Mouse (Mus musculus) MEL (cell line): Measurements from ENCODE around the gene Nop9. TPM values are rescaled to one million over a fixed set of nuclear protein-coding genes. Genes with fewer than 3 reads are reported as not detected.

Source experiments
- DNase-seq: peaks from one replicate; pipeline ENCODE4 v3.0.0; 2011; ENCODE audit warnings: low read depth, low spot score
- H3K27ac ChIP-seq: 2 replicates; pipeline ENCODE4 v1.5.1; 2012; ENCODE audit warnings: low read depth, mild to moderate bottlenecking, control low read depth, low read length, moderate library complexity; ENCODE audit not compliant: control insufficient read depth
- H3K27me3 ChIP-seq, 2 experiments: fragments of 150-350 bp in 1 of 2; sonication (generic) in 1 of 2; 2 replicates each; pipeline ENCODE4 v1.6.1; 2012; ENCODE audit warnings: low read length in 2 of 2, mild to moderate bottlenecking in 2 of 2, improper control_type of control experiment in 1 of 2, moderate library complexity in 1 of 2; ENCODE audit not compliant: insufficient read depth in 2 of 2, control insufficient read depth in 1 of 2
- H3K36me3 ChIP-seq, 2 experiments: 2 replicates each; pipeline ENCODE4 v1.6.1; 2012 to 2014; ENCODE audit warnings: low read length in 2 of 2, improper control_type of control experiment in 1 of 2, inconsistent platforms in 1 of 2, mild to moderate bottlenecking in 1 of 2; ENCODE audit not compliant: insufficient read depth in 2 of 2, control insufficient read depth in 1 of 2
- H3K4me1 ChIP-seq, 2 experiments: fragments of 150-350 bp in 1 of 2; sonication (generic) in 1 of 2; 2 replicates each; pipeline ENCODE4 v1.6.1; 2012; ENCODE audit warnings: low read length in 2 of 2, improper control_type of control experiment in 1 of 2, mild to moderate bottlenecking in 1 of 2; ENCODE audit not compliant: insufficient read depth in 2 of 2, control insufficient read depth in 1 of 2
- H3K4me3 ChIP-seq, 2 experiments: fragments of 150-350 bp in 1 of 2; sonication (generic) in 1 of 2; 2 replicates each; pipeline ENCODE4 v1.5.1; 2012; ENCODE audit warnings: low read depth in 2 of 2, low read length in 2 of 2, mild to moderate bottlenecking in 2 of 2, moderate library complexity in 2 of 2, control low read depth in 1 of 2, improper control_type of control experiment in 1 of 2; ENCODE audit not compliant: control insufficient read depth in 1 of 2, insufficient read depth in 1 of 2
- H3K79me2 ChIP-seq: 2 replicates; pipeline ENCODE4 v1.6.1; 2012; ENCODE audit warnings: mild to moderate bottlenecking, low read length, moderate library complexity; ENCODE audit not compliant: control insufficient read depth, poor library complexity, insufficient read depth
- H3K9ac ChIP-seq: 2 replicates; pipeline ENCODE4 v1.6.1; 2012; ENCODE audit warnings: low read depth, mild to moderate bottlenecking, control low read depth, low read length, moderate library complexity; ENCODE audit not compliant: control insufficient read depth, poor library complexity, severe bottlenecking
- H3K9me3 ChIP-seq: fragments of 150-350 bp; sonication (generic); replicated peaks from 2 replicates; pipeline ENCODE4 v1.6.1; 2012; ENCODE audit warnings: mild to moderate bottlenecking, low read length, improper control_type of control experiment, moderate library complexity; ENCODE audit not compliant: insufficient read depth
- CHD1 ChIP-seq: IDR thresholded peaks from 2 replicates; pipeline ENCODE4 v1.6.1; 2012; ENCODE audit warnings: low read depth, mild to moderate bottlenecking, inconsistent platforms, low read length, improper control_type of control experiment
- CTCF ChIP-seq, 3 experiments: IDR thresholded peaks in 2 of 3; conservative IDR thresholded peaks in 1 of 3; 2 replicates each; pipeline ENCODE4 v1.5.1; 2011 to 2012; ENCODE audit warnings: low read length in 3 of 3, low read depth in 2 of 3, mild to moderate bottlenecking in 2 of 3, improper control_type of control experiment in 1 of 3, inconsistent platforms in 1 of 3, mixed read lengths in 1 of 3, moderate library complexity in 1 of 3; ENCODE audit not compliant: control insufficient read depth in 1 of 3, insufficient read depth in 1 of 3, poor library complexity in 1 of 3, severe bottlenecking in 1 of 3
- EP300 ChIP-seq, 2 experiments: IDR thresholded peaks; 2 replicates each; pipeline ENCODE4 v1.6.1; 2011; ENCODE audit warnings: improper control_type of control experiment in 2 of 2, low read length in 2 of 2, low read depth in 1 of 2, mild to moderate bottlenecking in 1 of 2
- GATA1 ChIP-seq: IDR thresholded peaks from 2 replicates; pipeline ENCODE4 v1.6.1; 2011; ENCODE audit warnings: low read depth, low read length, improper control_type of control experiment
- HCFC1 ChIP-seq: IDR thresholded peaks from 2 replicates; pipeline ENCODE4 v1.6.1; 2012; ENCODE audit warnings: low read depth, mild to moderate bottlenecking, inconsistent platforms, low read length, improper control_type of control experiment, moderate library complexity
- JUND ChIP-seq: IDR thresholded peaks from 2 replicates; pipeline ENCODE4 v1.6.1; 2011; ENCODE audit warnings: low read depth, mild to moderate bottlenecking, improper control_type of control experiment, low read length
- KAT2A ChIP-seq: conservative IDR thresholded peaks from 2 replicates; pipeline ENCODE4 v1.6.1; 2012; ENCODE audit warnings: low read depth, low read length, improper control_type of control experiment, inconsistent platforms
- MAX ChIP-seq: IDR thresholded peaks from 2 replicates; pipeline ENCODE4 v1.6.1; 2011; ENCODE audit warnings: low read length, improper control_type of control experiment
- MEF2A ChIP-seq: IDR thresholded peaks from 2 replicates; pipeline ENCODE4 v1.6.1; 2014; ENCODE audit warnings: low read depth, mild to moderate bottlenecking, inconsistent platforms, low read length, improper control_type of control experiment; ENCODE audit not compliant: poor library complexity, insufficient replicate concordance, severe bottlenecking; ENCODE audit errors: extremely low read depth
- MXI1 ChIP-seq: IDR thresholded peaks from 2 replicates; pipeline ENCODE4 v1.6.1; 2011; ENCODE audit warnings: mild to moderate bottlenecking, low read depth, low read length, improper control_type of control experiment
- MYB ChIP-seq: IDR thresholded peaks from 2 replicates; pipeline ENCODE4 v1.6.1; 2011; ENCODE audit warnings: mild to moderate bottlenecking, low read depth, low read length, improper control_type of control experiment
- MYC ChIP-seq: IDR thresholded peaks from 2 replicates; pipeline ENCODE4 v1.6.1; 2011; ENCODE audit warnings: low read depth, mild to moderate bottlenecking, low read length, improper control_type of control experiment, moderate library complexity
- NELFE ChIP-seq: IDR thresholded peaks from 2 replicates; pipeline ENCODE4 v1.6.1; 2011; ENCODE audit warnings: low read depth, low read length, improper control_type of control experiment
- POLR2A ChIP-seq, 2 experiments: IDR thresholded peaks; 2 replicates each; pipeline ENCODE4 v1.6.1; 2011 to 2012; ENCODE audit warnings: low read length in 2 of 2, mild to moderate bottlenecking in 2 of 2, control low read depth in 1 of 2, improper control_type of control experiment in 1 of 2, low read depth in 1 of 2, moderate library complexity in 1 of 2; ENCODE audit not compliant: control insufficient read depth in 1 of 2, insufficient read depth in 1 of 2, poor library complexity in 1 of 2
- POLR2AphosphoS5 ChIP-seq: IDR thresholded peaks from 2 replicates; pipeline ENCODE4 v1.6.1; 2012; ENCODE audit warnings: low read depth, borderline replicate concordance, mild to moderate bottlenecking, inconsistent platforms, low read length, moderate library complexity, mixed read lengths
- RAD21 ChIP-seq: IDR thresholded peaks from 2 replicates; pipeline ENCODE4 v1.6.1; 2011; ENCODE audit warnings: mild to moderate bottlenecking, low read depth, low read length, improper control_type of control experiment
- RCOR1 ChIP-seq: IDR thresholded peaks from 2 replicates; pipeline ENCODE4 v1.6.1; 2012; ENCODE audit warnings: low read depth, mild to moderate bottlenecking, inconsistent platforms, low read length, improper control_type of control experiment
- SIN3A ChIP-seq: IDR thresholded peaks from 2 replicates; pipeline ENCODE4 v1.6.1; 2012; ENCODE audit warnings: low read length, improper control_type of control experiment, inconsistent platforms
- SMC3 ChIP-seq: IDR thresholded peaks from 2 replicates; pipeline ENCODE4 v1.6.1; 2011; ENCODE audit warnings: low read depth, low read length, improper control_type of control experiment
- TAL1 ChIP-seq: IDR thresholded peaks from 2 replicates; pipeline ENCODE4 v1.6.1; 2012; ENCODE audit warnings: mild to moderate bottlenecking, inconsistent platforms, low read length, moderate library complexity, mixed read lengths
- TBP ChIP-seq: IDR thresholded peaks from 2 replicates; pipeline ENCODE4 v1.8.0; 2011; ENCODE audit warnings: low read depth, low read length, improper control_type of control experiment
- TCF12 ChIP-seq: IDR thresholded peaks from 2 replicates; pipeline ENCODE4 v1.6.1; 2014; ENCODE audit warnings: low read depth, mild to moderate bottlenecking, inconsistent platforms, low read length, improper control_type of control experiment, moderate library complexity
- ZMIZ1 ChIP-seq: IDR thresholded peaks from 2 replicates; pipeline ENCODE4 v1.6.1; 2012; ENCODE audit warnings: low read depth, mild to moderate bottlenecking, inconsistent platforms, low read length, improper control_type of control experiment, moderate library complexity
- polyA plus RNA-seq, 2 experiments: library from polyadenylated mRNA; stranded (reverse) in 1 of 2; unstranded in 1 of 2; fragments of >175 nt in 1 of 2; fragments of >200 nt in 1 of 2; gene quantifications; 2 replicates each; pipeline versions ENCODE4 v1.2.1 to v1.2.4; 2012; ENCODE audit warnings: low replicate concordance in 2 of 2, low read depth in 1 of 2; ENCODE audit not compliant: insufficient read length in 2 of 2, insufficient read depth in 1 of 2, missing spikeins in 1 of 2
- total RNA-seq: library from RNA; depleted of rRNA; stranded (reverse); fragments of 300-350 nt; gene quantifications from 2 replicates; pipeline ENCODE4 v1.2.3, GENCODE M21; 2012

Nop9 gene
- total and polyA plus RNA-seq, 3 experiments, result 47.8 to 112 TPM; not detected in 1

- TF ChIP-seq MYC, result no peak
- TF ChIP-seq EP300 (IDR thresholded peaks at IDR 0.05; ENCODE audit: low read depth in 1 of 2, low read length in 2 of 2), result no peak
- no peak for TF ChIP-seq MYB
- TF ChIP-seq SIN3A, result no peak
- no peak for TF ChIP-seq CHD1
- no peak for TF ChIP-seq SMC3
- no peak for DNase-seq
- Histone ChIP-seq H3K9ac (no peak overlapping the region), H3K4me1 (peaks cover 2 to 16% of the 10 kb centered on the region in 2 experiments), H3K4me3 (no peak overlapping the region), H3K9me3 (no peaks in the 10 kb centered on the region), H3K27me3 (no peaks in the 10 kb centered on the region), H3K36me3 (peaks cover 0 to 4% of the 10 kb centered on the region in 2 experiments; a peak in 1 of 4 replicates), H3K79me2 (no peaks in the 10 kb centered on the region; the same call in 1 of the 2 replicates), H3K27ac (no peak overlapping the region)
Observed at GRCm38 (mm10) chr14:55785195-55785594, 39.7 kb downstream of the Nop9 start.

GRCm38 (mm10) chr14:55787731-55788130 lies 42.2 kb downstream of the Nop9 start:
- Histone ChIP-seq H3K9ac (peak overlapping the region; percentile 71), H3K79me2 (no peaks in the 10 kb centered on the region; the same call in 1 of the 2 replicates), H3K36me3 (peaks cover 0 to 4% of the 10 kb centered on the region in 2 experiments; a peak in 1 of 4 replicates), H3K9me3 (no peaks in the 10 kb centered on the region), H3K27me3 (no peaks in the 10 kb centered on the region), H3K4me1 (peaks cover 2 to 11% of the 10 kb centered on the region in 2 experiments), H3K4me3 (peak overlapping the region; percentile 70 to 91), H3K27ac (no peak overlapping the region)
- DNase-seq, result no peak
- TF ChIP-seq EP300 (IDR thresholded peaks at IDR 0.05; ENCODE audit: low read depth in 1 of 2, low read length in 2 of 2), result no peak

- peak within 1 kb of the TSS; percentile 70 to 91 for H3K4me3 ChIP-seq
- TF ChIP-seq MXI1, result peak; percentile 96
- TF ChIP-seq TAL1, result no peak
- peak; percentile 86 for TF ChIP-seq ZMIZ1
- TF ChIP-seq MYB, result no peak
- no peak for TF ChIP-seq GATA1
- TF ChIP-seq MAX, result peak; percentile 94
- peak; percentile 90 for TF ChIP-seq NELFE
- TF ChIP-seq RAD21, result no peak
- TF ChIP-seq MEF2A, result 0 out of 2 replicates have a peak, but pooled peaks have one; percentile 12
- TF ChIP-seq RCOR1, result peak; percentile 25; the same call in 1 of the 2 replicates
- peak; percentile 63; the same call in 1 of the 2 replicates for TF ChIP-seq POLR2AphosphoS5
- TF ChIP-seq JUND, result no peak
- TF ChIP-seq MYC, result peak; percentile 94
- no peak; a peak in 1 of 6 replicates for TF ChIP-seq CTCF (IDR thresholded peaks at IDR 0.05 in 2 of 3, conservative IDR thresholded peaks at IDR 0.05 in 1 of 3; ENCODE audit: control insufficient read depth in 1 of 3, insufficient read depth in 1 of 3, low read depth in 2 of 3, low read length in 3 of 3, poor library complexity in 1 of 3, severe bottlenecking in 1 of 3)
- TF ChIP-seq HCFC1, result peak; percentile 65; the same call in 1 of the 2 replicates
- TF ChIP-seq TBP, result peak; percentile 94
- no peak for TF ChIP-seq CHD1
- TF ChIP-seq POLR2A (IDR thresholded peaks at IDR 0.05; ENCODE audit: control insufficient read depth in 1 of 2, insufficient read depth in 1 of 2, low read depth in 1 of 2, low read length in 2 of 2, poor library complexity in 1 of 2), result peak; percentile 63 to 93; a peak in 3 of 4 replicates
- peak; percentile 65 for TF ChIP-seq TCF12
- TF ChIP-seq KAT2A, result no peak; the same call in 1 of the 2 replicates
- TF ChIP-seq EP300 (IDR thresholded peaks at IDR 0.05; ENCODE audit: low read depth in 1 of 2, low read length in 2 of 2), result 0 out of 4 replicates have a peak, but pooled peaks of 1 of the 2 experiments have one; percentile 25
Observed at GRCm38 (mm10) chr14:55788256-55789050, 43.0 kb downstream of the Nop9 start, which contains the start of gene Ripk3. Gene Ripk3, minus strand, starts transcription at chr14:55788865.

More at GRCm38 (mm10) chr14:55788256-55789050, 43.0 kb downstream of the Nop9 start, which contains the start of gene Ripk3:
- peak within 1 kb of the TSS; percentile 27; the same call in 1 of the 2 replicates for H3K27ac ChIP-seq
- H3K9ac ChIP-seq, result peak within 1 kb of the TSS; percentile 71
- H3K4me1 ChIP-seq, result peaks cover 2 to 11% of the 10 kb centered on the region in 2 experiments
- no peaks in the 10 kb centered on the region; the same call in 1 of the 2 replicates for H3K79me2 ChIP-seq
- H3K36me3 ChIP-seq, result peaks cover 0 to 4% of the 10 kb centered on the region in 2 experiments; a peak in 1 of 4 replicates
- no peaks in the 10 kb centered on the region for H3K27me3 ChIP-seq
- DNase-seq, result peak; percentile 92
- no peaks in the 10 kb centered on the region for H3K9me3 ChIP-seq
